Mouse (Mus musculus): Measurements from ENCODE around the gene Foxb1.

DNA sequence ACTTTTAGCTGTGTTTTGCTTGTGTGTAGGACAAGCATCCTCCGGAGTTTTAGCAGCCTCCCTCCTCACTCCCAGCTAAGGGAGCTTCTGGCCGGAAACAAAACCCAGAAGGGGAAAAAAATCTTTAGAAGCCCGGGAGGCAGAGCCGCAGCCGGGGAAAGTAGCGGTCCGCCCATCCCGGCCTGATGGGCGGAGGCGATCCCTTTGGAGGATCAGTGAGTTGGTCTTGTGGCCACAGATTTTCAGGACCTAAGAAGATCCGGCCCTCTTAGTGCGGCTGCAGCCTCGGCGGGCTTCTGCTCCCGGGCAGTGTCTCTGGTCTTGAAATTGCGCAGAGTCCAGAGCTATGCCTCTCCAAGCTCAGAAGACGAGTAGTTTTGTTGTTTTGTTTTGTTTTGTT lies 2.2 kb downstream of the Foxb1 start:
- TF ChIP-seq CTCF (conservative IDR thresholded peaks at IDR 0.05; ENCODE audit: low read length) (no peak), POU5F1 (IDR thresholded peaks at IDR 0.05; ENCODE audit: borderline replicate concordance, low read length) (no peak)

All from E14TG2a.4 (cell line).